Mouse (Mus musculus): ENCODE measurements around the gene Eaf2.

- TF ChIP-seq CTCF (IDR thresholded peaks at IDR 0.05; ENCODE audit: borderline replicate concordance, insufficient read depth, low read length) (no peak), POLR2A (IDR thresholded peaks at IDR 0.05; ENCODE audit: low read depth, low read length) (no peak)
These were observed 84.6 kb downstream of the Eaf2 start for GRCm38 (mm10) chr16:36790166-36790565.
